Mouse (Mus musculus) MEL (cell line): Measurements from ENCODE around the gene Tnfrsf21. TPM values are rescaled to one million over a fixed set of nuclear protein-coding genes. Genes with fewer than 3 reads are reported as not detected.

Experiments used
- DNase-seq: peaks from one replicate; pipeline ENCODE4 v3.0.0; 2011; ENCODE audit warnings: low read depth, low spot score
- H3K27ac ChIP-seq: 2 replicates; pipeline ENCODE4 v1.5.1; 2012; ENCODE audit warnings: low read depth, mild to moderate bottlenecking, control low read depth, low read length, moderate library complexity; ENCODE audit not compliant: control insufficient read depth
- H3K27me3 ChIP-seq, 2 experiments: fragments of 150-350 bp in 1 of 2; sonication (generic) in 1 of 2; 2 replicates each; pipeline ENCODE4 v1.6.1; 2012; ENCODE audit warnings: low read length in 2 of 2, mild to moderate bottlenecking in 2 of 2, improper control_type of control experiment in 1 of 2, moderate library complexity in 1 of 2; ENCODE audit not compliant: insufficient read depth in 2 of 2, control insufficient read depth in 1 of 2
- H3K36me3 ChIP-seq, 2 experiments: 2 replicates each; pipeline ENCODE4 v1.6.1; 2012 to 2014; ENCODE audit warnings: low read length in 2 of 2, improper control_type of control experiment in 1 of 2, inconsistent platforms in 1 of 2, mild to moderate bottlenecking in 1 of 2; ENCODE audit not compliant: insufficient read depth in 2 of 2, control insufficient read depth in 1 of 2
- H3K4me1 ChIP-seq, 2 experiments: fragments of 150-350 bp in 1 of 2; sonication (generic) in 1 of 2; 2 replicates each; pipeline ENCODE4 v1.6.1; 2012; ENCODE audit warnings: low read length in 2 of 2, improper control_type of control experiment in 1 of 2, mild to moderate bottlenecking in 1 of 2; ENCODE audit not compliant: insufficient read depth in 2 of 2, control insufficient read depth in 1 of 2
- H3K4me3 ChIP-seq, 2 experiments: fragments of 150-350 bp in 1 of 2; sonication (generic) in 1 of 2; 2 replicates each; pipeline ENCODE4 v1.5.1; 2012; ENCODE audit warnings: low read depth in 2 of 2, low read length in 2 of 2, mild to moderate bottlenecking in 2 of 2, moderate library complexity in 2 of 2, control low read depth in 1 of 2, improper control_type of control experiment in 1 of 2; ENCODE audit not compliant: control insufficient read depth in 1 of 2, insufficient read depth in 1 of 2
- H3K79me2 ChIP-seq: 2 replicates; pipeline ENCODE4 v1.6.1; 2012; ENCODE audit warnings: mild to moderate bottlenecking, low read length, moderate library complexity; ENCODE audit not compliant: control insufficient read depth, poor library complexity, insufficient read depth
- H3K9ac ChIP-seq: 2 replicates; pipeline ENCODE4 v1.6.1; 2012; ENCODE audit warnings: low read depth, mild to moderate bottlenecking, control low read depth, low read length, moderate library complexity; ENCODE audit not compliant: control insufficient read depth, poor library complexity, severe bottlenecking
- H3K9me3 ChIP-seq: fragments of 150-350 bp; sonication (generic); replicated peaks from 2 replicates; pipeline ENCODE4 v1.6.1; 2012; ENCODE audit warnings: mild to moderate bottlenecking, low read length, improper control_type of control experiment, moderate library complexity; ENCODE audit not compliant: insufficient read depth
- CHD1 ChIP-seq: IDR thresholded peaks from 2 replicates; pipeline ENCODE4 v1.6.1; 2012; ENCODE audit warnings: low read depth, mild to moderate bottlenecking, inconsistent platforms, low read length, improper control_type of control experiment
- CTCF ChIP-seq, 3 experiments: IDR thresholded peaks in 2 of 3; conservative IDR thresholded peaks in 1 of 3; 2 replicates each; pipeline ENCODE4 v1.5.1; 2011 to 2012; ENCODE audit warnings: low read length in 3 of 3, low read depth in 2 of 3, mild to moderate bottlenecking in 2 of 3, improper control_type of control experiment in 1 of 3, inconsistent platforms in 1 of 3, mixed read lengths in 1 of 3, moderate library complexity in 1 of 3; ENCODE audit not compliant: control insufficient read depth in 1 of 3, insufficient read depth in 1 of 3, poor library complexity in 1 of 3, severe bottlenecking in 1 of 3
- EP300 ChIP-seq, 2 experiments: IDR thresholded peaks; 2 replicates each; pipeline ENCODE4 v1.6.1; 2011; ENCODE audit warnings: improper control_type of control experiment in 2 of 2, low read length in 2 of 2, low read depth in 1 of 2, mild to moderate bottlenecking in 1 of 2
- HCFC1 ChIP-seq: IDR thresholded peaks from 2 replicates; pipeline ENCODE4 v1.6.1; 2012; ENCODE audit warnings: low read depth, mild to moderate bottlenecking, inconsistent platforms, low read length, improper control_type of control experiment, moderate library complexity
- KAT2A ChIP-seq: conservative IDR thresholded peaks from 2 replicates; pipeline ENCODE4 v1.6.1; 2012; ENCODE audit warnings: low read depth, low read length, improper control_type of control experiment, inconsistent platforms
- MAFK ChIP-seq: IDR thresholded peaks from 2 replicates; pipeline ENCODE4 v1.6.1; 2011; ENCODE audit warnings: low read depth, mild to moderate bottlenecking, low read length, improper control_type of control experiment, borderline replicate concordance
- MAX ChIP-seq: IDR thresholded peaks from 2 replicates; pipeline ENCODE4 v1.6.1; 2011; ENCODE audit warnings: low read length, improper control_type of control experiment
- MXI1 ChIP-seq: IDR thresholded peaks from 2 replicates; pipeline ENCODE4 v1.6.1; 2011; ENCODE audit warnings: mild to moderate bottlenecking, low read depth, low read length, improper control_type of control experiment
- MYB ChIP-seq: IDR thresholded peaks from 2 replicates; pipeline ENCODE4 v1.6.1; 2011; ENCODE audit warnings: mild to moderate bottlenecking, low read depth, low read length, improper control_type of control experiment
- MYC ChIP-seq: IDR thresholded peaks from 2 replicates; pipeline ENCODE4 v1.6.1; 2011; ENCODE audit warnings: low read depth, mild to moderate bottlenecking, low read length, improper control_type of control experiment, moderate library complexity
- POLR2A ChIP-seq, 2 experiments: IDR thresholded peaks; 2 replicates each; pipeline ENCODE4 v1.6.1; 2011 to 2012; ENCODE audit warnings: low read length in 2 of 2, mild to moderate bottlenecking in 2 of 2, control low read depth in 1 of 2, improper control_type of control experiment in 1 of 2, low read depth in 1 of 2, moderate library complexity in 1 of 2; ENCODE audit not compliant: control insufficient read depth in 1 of 2, insufficient read depth in 1 of 2, poor library complexity in 1 of 2
- RCOR1 ChIP-seq: IDR thresholded peaks from 2 replicates; pipeline ENCODE4 v1.6.1; 2012; ENCODE audit warnings: low read depth, mild to moderate bottlenecking, inconsistent platforms, low read length, improper control_type of control experiment
- SIN3A ChIP-seq: IDR thresholded peaks from 2 replicates; pipeline ENCODE4 v1.6.1; 2012; ENCODE audit warnings: low read length, improper control_type of control experiment, inconsistent platforms
- TCF12 ChIP-seq: IDR thresholded peaks from 2 replicates; pipeline ENCODE4 v1.6.1; 2014; ENCODE audit warnings: low read depth, mild to moderate bottlenecking, inconsistent platforms, low read length, improper control_type of control experiment, moderate library complexity
- USF1 ChIP-seq: IDR thresholded peaks from 2 replicates; pipeline ENCODE4 v1.6.1; 2014; ENCODE audit warnings: low read depth, mild to moderate bottlenecking, inconsistent platforms, low read length, improper control_type of control experiment, moderate library complexity
- ZKSCAN1 ChIP-seq: IDR thresholded peaks from 2 replicates; pipeline ENCODE4 v1.6.1; 2012; ENCODE audit warnings: low read depth, mild to moderate bottlenecking, inconsistent platforms, low read length, improper control_type of control experiment, moderate library complexity
- polyA plus RNA-seq, 2 experiments: library from polyadenylated mRNA; stranded (reverse) in 1 of 2; unstranded in 1 of 2; fragments of >175 nt in 1 of 2; fragments of >200 nt in 1 of 2; gene quantifications; 2 replicates each; pipeline versions ENCODE4 v1.2.1 to v1.2.4; 2012; ENCODE audit warnings: low replicate concordance in 2 of 2, low read depth in 1 of 2; ENCODE audit not compliant: insufficient read length in 2 of 2, insufficient read depth in 1 of 2, missing spikeins in 1 of 2
- total RNA-seq: library from RNA; depleted of rRNA; stranded (reverse); fragments of 300-350 nt; gene quantifications from 2 replicates; pipeline ENCODE4 v1.2.3, GENCODE M21; 2012

The Tnfrsf21 gene
- total and polyA plus RNA-seq, 3 experiments = not detected

- Histone ChIP-seq H3K9ac (no peak overlapping the region), H3K36me3 (no peaks in the 10 kb centered on the region), H3K4me3 (no peak overlapping the region), H3K4me1 (no peaks in the 10 kb centered on the region), H3K27ac (no peak overlapping the region), H3K9me3 (no peaks in the 10 kb centered on the region), H3K27me3 (no peaks in the 10 kb centered on the region; a peak in 1 of 4 replicates), H3K79me2 (no peaks in the 10 kb centered on the region)
- no peak for DNase-seq
- TF ChIP-seq MYC (no peak), HCFC1 (no peak), MXI1 (no peak)
Observed at GRCm38 (mm10) chr17:43077540-43077939, 61.2 kb downstream of the Tnfrsf21 start.

GRCm38 (mm10) chr17:43081225-43081624 is 64.9 kb downstream of the Tnfrsf21 start:
- H3K4me3 ChIP-seq = no peak overlapping the region
- H3K79me2 ChIP-seq = no peaks in the 10 kb centered on the region
- H3K9ac ChIP-seq = no peak overlapping the region
- H3K4me1 ChIP-seq = no peaks in the 10 kb centered on the region
- DNase-seq = no peak
- no peaks in the 10 kb centered on the region for H3K36me3 ChIP-seq
- H3K27ac ChIP-seq = no peak overlapping the region
- no peaks in the 10 kb centered on the region; a peak in 1 of 4 replicates for H3K27me3 ChIP-seq
- H3K9me3 ChIP-seq = no peaks in the 10 kb centered on the region
- no peak for TF ChIP-seq RCOR1
- TF ChIP-seq ZKSCAN1 = no peak
- no peak for TF ChIP-seq HCFC1
- TF ChIP-seq POLR2A (IDR thresholded peaks at IDR 0.05; ENCODE audit: control insufficient read depth in 1 of 2, insufficient read depth in 1 of 2, low read depth in 1 of 2, low read length in 2 of 2, poor library complexity in 1 of 2) = no peak
- no peak for TF ChIP-seq MAFK
- no peak for TF ChIP-seq CTCF (IDR thresholded peaks at IDR 0.05 in 2 of 3, conservative IDR thresholded peaks at IDR 0.05 in 1 of 3; ENCODE audit: control insufficient read depth in 1 of 3, insufficient read depth in 1 of 3, low read depth in 2 of 3, low read length in 3 of 3, poor library complexity in 1 of 3, severe bottlenecking in 1 of 3)
- no peak for TF ChIP-seq MYC
- TF ChIP-seq SIN3A = no peak
- no peak for TF ChIP-seq KAT2A
- TF ChIP-seq TCF12 = no peak
- TF ChIP-seq MAX = no peak

DNA sequence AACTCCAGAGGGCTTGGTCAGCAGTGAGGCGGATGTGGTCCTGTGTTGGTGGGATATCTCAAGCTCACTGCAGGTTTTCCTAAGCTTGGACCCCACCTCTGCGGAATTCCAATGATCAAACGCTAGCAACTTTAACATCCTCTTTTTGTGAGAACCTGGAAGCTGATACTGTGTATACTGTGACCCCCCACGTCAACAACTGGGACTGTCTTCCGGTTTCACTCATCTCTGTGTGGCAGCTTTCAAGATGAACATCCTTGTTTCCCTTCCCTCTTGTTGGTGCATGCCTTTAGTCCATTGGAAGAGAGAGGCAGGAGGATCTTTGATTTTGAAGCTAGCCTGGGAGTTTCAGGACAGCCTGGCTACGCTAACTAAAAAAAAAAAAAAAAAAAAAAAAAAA is 73.1 kb downstream of the Tnfrsf21 start:
- no peaks in the 10 kb centered on the region for H3K36me3 ChIP-seq
- no peak overlapping the region for H3K9ac ChIP-seq

More for the DNA sequence above, 73.1 kb downstream of the Tnfrsf21 start:
- Histone ChIP-seq H3K9me3 (no peaks in the 10 kb centered on the region), H3K4me3 (no peak overlapping the region), H3K79me2 (no peaks in the 10 kb centered on the region), H3K27ac (no peak overlapping the region), H3K4me1 (no peaks in the 10 kb centered on the region), H3K27me3 (no peaks in the 10 kb centered on the region)
- DNase-seq = no peak
- TF ChIP-seq USF1 = no peak
- TF ChIP-seq CHD1 = no peak
- TF ChIP-seq MYB = no peak
- TF ChIP-seq MYC = no peak
- no peak for TF ChIP-seq RCOR1
- no peak for TF ChIP-seq EP300 (IDR thresholded peaks at IDR 0.05; ENCODE audit: low read depth in 1 of 2, low read length in 2 of 2)
- no peak for TF ChIP-seq SIN3A
